Mouse (Mus musculus): ENCODE data around the gene Ccdc18. TPM values are rescaled to one million over a fixed set of nuclear protein-coding genes. Genes with fewer than 3 reads are reported as not detected.
A peak's percentile ranks its signal among the peaks of the same experiment; 100 is the strongest.

The Ccdc18 gene
- total and polyA plus RNA-seq, 3 experiments: 2.3 to 3.0 TPM; not detected in 1

DNA sequence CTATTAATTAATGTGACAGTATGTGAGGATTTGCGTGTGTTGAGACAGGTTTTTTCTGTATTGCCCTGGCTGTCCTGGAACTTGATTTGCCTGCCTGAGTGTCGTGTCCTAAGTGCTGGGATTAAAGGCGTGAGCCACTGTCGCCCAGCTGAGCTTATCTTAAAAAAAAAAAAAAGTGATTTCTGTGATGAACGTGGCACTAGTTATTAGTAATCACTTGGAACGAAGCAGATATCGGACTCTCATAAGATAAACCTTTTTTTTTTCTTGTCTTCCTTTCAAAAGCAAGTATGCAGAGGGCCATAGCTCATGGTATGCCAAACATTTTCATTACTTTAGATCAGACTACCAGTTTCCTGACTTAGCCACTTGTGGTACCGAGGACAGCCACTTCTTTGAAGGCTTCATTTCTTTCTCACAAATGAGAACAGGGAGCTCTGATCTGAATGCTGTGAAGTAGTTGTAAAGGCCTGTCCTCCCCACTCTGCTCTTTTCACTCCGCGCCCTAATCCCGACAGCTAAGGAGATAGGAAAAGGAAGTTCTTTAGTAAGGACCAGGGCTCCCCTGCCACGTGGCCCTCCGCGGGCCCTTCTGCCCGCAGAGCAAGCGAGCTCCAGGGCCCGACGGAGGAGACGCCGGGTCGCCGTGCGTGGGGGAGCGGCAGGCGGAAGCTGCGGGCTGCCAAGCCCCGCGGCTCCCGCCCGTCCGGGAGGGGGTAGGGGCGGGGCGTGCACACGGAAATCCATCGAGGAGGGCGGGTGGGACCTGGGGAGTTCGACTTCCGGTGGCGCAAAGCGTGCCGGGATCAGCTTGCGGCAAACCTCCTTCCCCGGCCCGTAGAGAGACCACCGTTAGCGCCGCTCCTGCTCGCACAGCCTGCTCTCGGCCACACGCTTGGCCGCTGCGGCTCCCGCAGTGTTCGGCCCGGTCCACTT lies 135.7 kb downstream of the Ccdc18 start, which contains the start of gene Dr1 (continued):
- TF ChIP-seq ZC3H11A (IDR thresholded peaks at IDR 0.05; ENCODE audit: low read depth, low read length) (no peak), MAX (IDR thresholded peaks at IDR 0.05; ENCODE audit: low read length) (peak; percentile 93), MAZ (IDR thresholded peaks at IDR 0.05; ENCODE audit: low read depth, low read length) (peak; percentile 90), BHLHE40 (IDR thresholded peaks at IDR 0.05; ENCODE audit: borderline replicate concordance, low read depth, low read length) (0 out of 2 replicates have a peak, but pooled peaks have one; percentile 32), MAFK (IDR thresholded peaks at IDR 0.05; ENCODE audit: borderline replicate concordance, low read depth, low read length) (no peak), CTCF (IDR thresholded peaks at IDR 0.05 in 2 of 3, conservative IDR thresholded peaks at IDR 0.05 in 1 of 3; ENCODE audit: control insufficient read depth in 1 of 3, insufficient read depth in 1 of 3, low read depth in 2 of 3, low read length in 3 of 3, poor library complexity in 1 of 3, severe bottlenecking in 1 of 3) (no peak), ZNF384 (IDR thresholded peaks at IDR 0.05; ENCODE audit: low read depth, low read length) (peak; percentile 86), ZKSCAN1 (IDR thresholded peaks at IDR 0.05; ENCODE audit: low read depth, low read length) (no peak), MXI1 (IDR thresholded peaks at IDR 0.05; ENCODE audit: low read depth, low read length) (peak; percentile 97), RAD21 (IDR thresholded peaks at IDR 0.05; ENCODE audit: low read depth, low read length) (no peak), NRF1 (IDR thresholded peaks at IDR 0.05; ENCODE audit: insufficient read depth, low read depth, low read length, poor library complexity, severe bottlenecking) (no peak), ETS1 (IDR thresholded peaks at IDR 0.05; ENCODE audit: low read depth, low read length) (peak; percentile 40; the same call in 1 of the 2 replicates), SIN3A (IDR thresholded peaks at IDR 0.05; ENCODE audit: low read length) (peak; percentile 86), MYC (IDR thresholded peaks at IDR 0.05; ENCODE audit: low read depth, low read length) (peak; percentile 95), JUND (IDR thresholded peaks at IDR 0.05; ENCODE audit: low read depth, low read length) (no peak), USF1 (IDR thresholded peaks at IDR 0.05; ENCODE audit: low read depth, low read length) (peak; percentile 70), USF2 (IDR thresholded peaks at IDR 0.05; ENCODE audit: borderline replicate concordance in 1 of 2, insufficient read depth in 1 of 2, low read depth in 1 of 2, low read length in 2 of 2) (no peak), MYB (IDR thresholded peaks at IDR 0.05; ENCODE audit: low read depth, low read length) (no peak), ELF1 (IDR thresholded peaks at IDR 0.05; ENCODE audit: low read depth, low read length) (peak; percentile 82), GABPA (IDR thresholded peaks at IDR 0.05; ENCODE audit: low read depth, low read length) (no peak), NELFE (IDR thresholded peaks at IDR 0.05; ENCODE audit: low read depth, low read length) (peak; percentile 95)

Data from MEL (cell line).